Mouse (Mus musculus) heart, embryonic 14.5 days (tissue): ENCODE data around the gene Lrrc7. TPM values are rescaled to one million over a fixed set of nuclear protein-coding genes. Genes with fewer than 3 reads are reported as not detected.
A peak's percentile ranks its signal among the peaks of the same experiment; 100 is the strongest.

Experiments
- ATAC-seq: fragments of 200-750 bp; cut with Nextera tagmentation; 2 replicates; pipeline ENCODE4 v1.8.0; 2017; ENCODE audit warnings: low read depth, moderate TSS enrichment; ENCODE audit not compliant: insufficient number of reproducible peaks, insufficient read depth, low FRiP score
- H3K27ac ChIP-seq, 2 experiments: fragments of 200-500 bp in 1 of 2; fragments of 300-500 bp in 1 of 2; sonication (generic) in 1 of 2; replicated peaks in 1 of 2; 2 replicates each; pipeline ENCODE4 v1.5.1; 2012 to 2014; ENCODE audit warnings: low read depth in 2 of 2, low read length in 2 of 2, control low read depth in 1 of 2, mild to moderate bottlenecking in 1 of 2, mixed read lengths in 1 of 2; ENCODE audit not compliant: control insufficient read depth in 1 of 2, insufficient read depth in 1 of 2
- H3K27me3 ChIP-seq: fragments of 300-500 bp; sonication (generic); 2 replicates; pipeline ENCODE4 v1.6.1; 2014; ENCODE audit warnings: mild to moderate bottlenecking, low read length, control low read depth; ENCODE audit not compliant: control insufficient read depth, insufficient read depth
- H3K36me3 ChIP-seq: fragments of 300-500 bp; sonication (generic); 2 replicates; pipeline ENCODE4 v1.6.1; 2014; ENCODE audit warnings: mild to moderate bottlenecking, control low read depth, low read length, mixed read lengths; ENCODE audit not compliant: control insufficient read depth, insufficient read depth
- H3K4me1 ChIP-seq, 2 experiments: fragments of 200-500 bp in 1 of 2; fragments of 300-500 bp in 1 of 2; sonication (generic) in 1 of 2; 2 replicates each; pipeline ENCODE4 v1.6.1; 2012 to 2014; ENCODE audit warnings: low read length in 2 of 2, control low read depth in 1 of 2, mixed read lengths in 1 of 2; ENCODE audit not compliant: control insufficient read depth in 2 of 2, insufficient read depth in 2 of 2
- H3K4me2 ChIP-seq: fragments of 300-500 bp; sonication (generic); 2 replicates; pipeline ENCODE4 v1.6.1; 2014; ENCODE audit warnings: mild to moderate bottlenecking, low read length
- H3K4me3 ChIP-seq, 2 experiments: fragments of 200-500 bp in 1 of 2; fragments of 300-500 bp in 1 of 2; sonication (generic) in 1 of 2; 2 replicates each; pipeline ENCODE4 v1.5.1; 2012 to 2014; ENCODE audit warnings: low read length in 2 of 2, mild to moderate bottlenecking in 2 of 2, control low read depth in 1 of 2, low read depth in 1 of 2, moderate library complexity in 1 of 2; ENCODE audit not compliant: control insufficient read depth in 1 of 2, insufficient read depth in 1 of 2
- H3K9ac ChIP-seq: fragments of 300-500 bp; sonication (generic); 2 replicates; pipeline ENCODE4 v1.6.1; 2014; ENCODE audit warnings: mild to moderate bottlenecking, low read length
- H3K9me3 ChIP-seq: fragments of 300-500 bp; sonication (generic); 2 replicates; pipeline ENCODE4 v1.6.1; 2016; ENCODE audit warnings: low read length, control low read depth; ENCODE audit not compliant: control insufficient read depth
- WGBS: fragments of 180-500 bp; shearing (Covaris S2); extraction: QIAGEN DNeasy Blood & Tissue Kit; methylation state at CpG from one replicate; pipeline ENCODE4 v1.1.7; 2014; 5-methylcytosine and 5-hydroxymethylcytosine counted together
- polyA plus RNA-seq: library from polyadenylated mRNA; unstranded; fragments of >200 nt; fragmentation: Nextera tagmentation; extraction: Ambion mirVana; gene quantifications from 2 replicates; pipeline ENCODE4 v1.2.1, GENCODE M21; 2014

Gene Lrrc7
- polyA plus RNA-seq, 1 experiment from 2014 or later, result 0.14 TPM

- ATAC-seq, result no peak
- no peaks in the 10 kb centered on the region for H3K27me3 ChIP-seq
- 67% methylated on average over 4 of the region's 4 CpGs for WGBS
- no peak overlapping the region for H3K9ac ChIP-seq
- H3K4me3 ChIP-seq, result no peak overlapping the region
- no peaks in the 10 kb centered on the region for H3K36me3 ChIP-seq
- no peaks in the 10 kb centered on the region for H3K9me3 ChIP-seq
- H3K4me1 ChIP-seq, result no peaks in the 10 kb centered on the region
- no peak overlapping the region for H3K4me2 ChIP-seq
- H3K27ac ChIP-seq, result no peak overlapping the region
Observed at GRCm38 (mm10) chr3:158093919-158094318, 468.1 kb downstream of the Lrrc7 start.

GRCm38 (mm10) chr3:158091601-158092000 lies 470.4 kb downstream of the Lrrc7 start:
- WGBS, result 72% methylated on average over 3 of the region's 3 CpGs
- H3K4me1 ChIP-seq, result no peaks in the 10 kb centered on the region
- H3K4me2 ChIP-seq, result no peak overlapping the region
- no peaks in the 10 kb centered on the region for H3K27me3 ChIP-seq
- ATAC-seq, result no peak
- H3K36me3 ChIP-seq, result no peaks in the 10 kb centered on the region
- no peak overlapping the region for H3K27ac ChIP-seq
- H3K9me3 ChIP-seq, result no peaks in the 10 kb centered on the region
- H3K9ac ChIP-seq, result no peak overlapping the region
- H3K4me3 ChIP-seq, result no peak overlapping the region

GRCm38 (mm10) chr3:158077828-158078227 lies 484.2 kb downstream of the Lrrc7 start:
- H3K36me3 ChIP-seq, result no peaks in the 10 kb centered on the region
- no peaks in the 10 kb centered on the region for H3K4me1 ChIP-seq
- H3K9ac ChIP-seq, result no peak overlapping the region
- H3K27me3 ChIP-seq, result no peaks in the 10 kb centered on the region
- no peak overlapping the region for H3K27ac ChIP-seq
- 66% methylated on average over 5 of the region's 5 CpGs for WGBS
- no peak for ATAC-seq
- H3K4me2 ChIP-seq, result no peak overlapping the region
- no peak overlapping the region for H3K4me3 ChIP-seq
- H3K9me3 ChIP-seq, result no peaks in the 10 kb centered on the region

- no peak overlapping the region for H3K4me3 ChIP-seq
- 45% methylated on average over 1 of the region's 1 CpGs for WGBS
- no peaks in the 10 kb centered on the region for H3K9me3 ChIP-seq
- no peaks in the 10 kb centered on the region for H3K27me3 ChIP-seq
- ATAC-seq, result no peak
- no peak overlapping the region for H3K9ac ChIP-seq
- H3K36me3 ChIP-seq, result no peaks in the 10 kb centered on the region
- H3K4me1 ChIP-seq, result no peaks in the 10 kb centered on the region
- no peak overlapping the region for H3K4me2 ChIP-seq
- no peak overlapping the region for H3K27ac ChIP-seq
Observed at GRCm38 (mm10) chr3:158077380-158077772, 484.6 kb downstream of the Lrrc7 start.

- Histone ChIP-seq H3K4me1 (no peaks in the 10 kb centered on the region), H3K27me3 (no peaks in the 10 kb centered on the region), H3K27ac (no peak overlapping the region), H3K4me2 (no peak overlapping the region), H3K9me3 (no peaks in the 10 kb centered on the region), H3K4me3 (no peak overlapping the region), H3K36me3 (no peaks in the 10 kb centered on the region), H3K9ac (no peak overlapping the region)
- WGBS, result 41% methylated on average over 4 of the region's 4 CpGs
- ATAC-seq, result no peak
Observed at GRCm38 (mm10) chr3:158076685-158077379, 485.2 kb downstream of the Lrrc7 start.

GRCm38 (mm10) chr3:158075004-158075403 lies 487.0 kb downstream of the Lrrc7 start:
- Histone ChIP-seq H3K9me3 (no peaks in the 10 kb centered on the region), H3K27me3 (no peaks in the 10 kb centered on the region), H3K4me2 (no peak overlapping the region), H3K9ac (no peak overlapping the region), H3K36me3 (no peaks in the 10 kb centered on the region), H3K4me3 (no peak overlapping the region), H3K4me1 (no peaks in the 10 kb centered on the region), H3K27ac (no peak overlapping the region)
- 53% methylated on average over 2 of the region's 2 CpGs for WGBS
- no peak for ATAC-seq

GRCm38 (mm10) chr3:158068613-158069263 lies 493.3 kb downstream of the Lrrc7 start:
- Histone ChIP-seq H3K4me1 (peaks cover 0 to 4% of the 10 kb centered on the region in 2 experiments; a peak in 2 of 4 replicates), H3K9ac (no peak overlapping the region), H3K4me3 (no peak overlapping the region), H3K4me2 (no peak overlapping the region), H3K27me3 (no peaks in the 10 kb centered on the region), H3K27ac (peak overlapping the region in 1 of 2 experiments; percentile 27; a peak in 1 of 4 replicates), H3K9me3 (no peaks in the 10 kb centered on the region), H3K36me3 (peaks cover 18% of the 10 kb centered on the region)
- WGBS, result 58% methylated on average over 9 of the region's 9 CpGs
- no peak for ATAC-seq
